Mouse (Mus musculus) midbrain, embryonic 11.5 days (tissue): ENCODE measurements around the gene Eif4g2. TPM values are rescaled to one million over a fixed set of nuclear protein-coding genes. Genes with fewer than 3 reads are reported as not detected.

ENCODE experiments used
- ATAC-seq: fragments of 200-750 bp; cut with Nextera tagmentation; 2 replicates; pipeline ENCODE4 v1.8.0; 2017; ENCODE audit warnings: moderate TSS enrichment, moderate library complexity; ENCODE audit not compliant: low FRiP score
- DNase-seq: peaks from one replicate; pipeline ENCODE4 v3.0.0; 2015; ENCODE audit warnings: low spot score; ENCODE audit errors: missing footprints
- H3K27ac ChIP-seq: fragments of 300-500 bp; sonication (generic); 2 replicates; pipeline ENCODE4 v1.5.1; 2014; ENCODE audit warnings: low read depth, low read length
- H3K27me3 ChIP-seq: fragments of 300-500 bp; sonication (generic); 2 replicates; pipeline ENCODE4 v1.6.1; 2014; ENCODE audit warnings: mild to moderate bottlenecking, low read length, moderate library complexity, mixed read lengths; ENCODE audit not compliant: control insufficient read depth, insufficient read depth
- H3K36me3 ChIP-seq: fragments of 300-500 bp; sonication (generic); 2 replicates; pipeline ENCODE4 v1.6.1; 2014; ENCODE audit warnings: mild to moderate bottlenecking, low read length, moderate library complexity, mixed read lengths; ENCODE audit not compliant: control insufficient read depth, insufficient read depth
- H3K4me1 ChIP-seq: fragments of 300-500 bp; sonication (generic); 2 replicates; pipeline ENCODE4 v1.6.1; 2014; ENCODE audit warnings: low read length; ENCODE audit not compliant: control insufficient read depth, insufficient read depth
- H3K4me2 ChIP-seq: fragments of 300-500 bp; sonication (generic); 2 replicates; pipeline ENCODE4 v1.6.1; 2014; ENCODE audit warnings: mild to moderate bottlenecking, moderate library complexity
- H3K4me3 ChIP-seq: fragments of 300-500 bp; sonication (generic); 2 replicates; pipeline ENCODE4 v1.5.1; 2014; ENCODE audit warnings: low read depth, low read length
- H3K9ac ChIP-seq: fragments of 300-500 bp; sonication (generic); 2 replicates; pipeline ENCODE4 v1.6.1; 2014; ENCODE audit warnings: low read length
- H3K9me3 ChIP-seq: fragments of 300-500 bp; sonication (generic); 2 replicates; pipeline ENCODE4 v1.6.1; 2016; ENCODE audit warnings: low read length; ENCODE audit not compliant: control insufficient read depth
- WGBS: fragments of 180-500 bp; shearing (Covaris S2); extraction: QIAGEN DNeasy Blood & Tissue Kit; methylation state at CpG from one replicate; pipeline ENCODE4 v1.1.7; 2014; 5-methylcytosine and 5-hydroxymethylcytosine counted together
- polyA plus RNA-seq: library from polyadenylated mRNA; unstranded; fragments of >200 nt; fragmentation: Nextera tagmentation; extraction: Ambion mirVana; gene quantifications from 2 replicates; pipeline ENCODE4 v1.2.1, GENCODE M21; 2014

Gene Eif4g2
- 2,057 and 2,255 TPM in 2 replicates for polyA plus RNA-seq

DNA sequence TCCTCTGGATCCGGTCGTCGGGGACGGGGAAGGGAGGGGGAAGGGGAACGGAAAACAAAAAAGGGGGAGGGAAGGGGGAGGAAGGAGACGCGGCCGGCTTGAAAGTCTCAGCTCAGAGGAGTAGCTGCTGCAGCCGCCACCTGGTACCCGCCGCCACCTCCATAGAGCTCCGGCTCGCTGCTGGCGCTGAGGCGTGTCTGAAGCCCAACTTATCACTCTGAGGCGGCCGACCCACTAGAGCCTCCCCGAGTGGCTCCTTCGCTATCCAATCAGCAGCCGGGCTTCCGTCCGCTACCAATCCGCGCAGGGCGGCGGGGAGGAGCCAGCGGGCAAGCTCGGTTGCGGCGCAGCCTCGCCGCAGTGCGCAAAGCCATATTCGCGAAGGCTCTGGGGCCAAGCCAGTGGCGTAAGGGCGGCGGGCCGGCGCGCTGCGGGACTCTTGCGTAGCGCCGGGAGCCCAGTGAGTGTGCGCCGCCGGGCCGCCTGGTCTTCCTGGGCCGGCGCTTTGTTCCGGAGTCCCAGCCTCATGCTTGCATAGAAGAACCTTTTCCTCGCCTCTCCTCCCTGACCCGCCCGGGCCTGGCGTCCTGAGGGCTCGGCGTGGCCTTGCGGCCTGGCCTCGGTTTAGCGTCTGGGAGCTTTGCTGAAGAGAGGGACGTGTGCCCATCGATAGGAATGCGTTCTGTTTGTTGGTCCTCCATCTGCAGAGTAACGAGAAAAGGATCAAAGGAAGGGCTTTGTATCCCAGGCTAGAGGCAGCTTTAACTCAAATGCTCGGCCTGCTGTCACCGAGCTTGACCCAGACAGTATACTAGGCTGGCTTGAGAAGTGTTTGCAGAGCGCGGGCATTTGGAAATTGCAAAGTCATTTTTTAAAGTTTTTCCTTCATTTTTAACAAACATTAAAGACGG, at the start of gene Eif4g2:
Gene Eif4g2 (minus strand): TSS at position 209 of the 911 bp plus-strand sequence.
- Histone ChIP-seq H3K4me1 (peaks cover 21% of the 10 kb centered on the region), H3K4me3 (peak within 1 kb of the TSS; percentile 89), H3K4me2 (peak within 1 kb of the TSS; percentile 82), H3K27me3 (no peaks in the 10 kb centered on the region), H3K36me3 (peaks cover 21% of the 10 kb centered on the region), H3K9ac (peak within 1 kb of the TSS; percentile 100), H3K9me3 (no peaks in the 10 kb centered on the region), H3K27ac (peak within 1 kb of the TSS; percentile 99)
- DNase-seq (peak; percentile 100), ATAC-seq (peak; percentile 99)
- under 1% methylated on average over 68 of the region's 70 CpGs for WGBS

GRCm38 (mm10) chr7:111132596-111132995, 49.8 kb upstream of the Eif4g2 start:
- DNase-seq (peak; percentile 37), ATAC-seq (no peak)
- no peaks in the 10 kb centered on the region for H3K4me1 ChIP-seq
- no peak overlapping the region for H3K27ac ChIP-seq
- no peak overlapping the region for H3K4me3 ChIP-seq
- H3K9me3 ChIP-seq, result no peaks in the 10 kb centered on the region
- no peak overlapping the region for H3K9ac ChIP-seq
- no peak overlapping the region for H3K4me2 ChIP-seq
- no peaks in the 10 kb centered on the region for H3K36me3 ChIP-seq
- no peaks in the 10 kb centered on the region for H3K27me3 ChIP-seq
- 74% methylated on average over 2 of the region's 2 CpGs for WGBS

DNA sequence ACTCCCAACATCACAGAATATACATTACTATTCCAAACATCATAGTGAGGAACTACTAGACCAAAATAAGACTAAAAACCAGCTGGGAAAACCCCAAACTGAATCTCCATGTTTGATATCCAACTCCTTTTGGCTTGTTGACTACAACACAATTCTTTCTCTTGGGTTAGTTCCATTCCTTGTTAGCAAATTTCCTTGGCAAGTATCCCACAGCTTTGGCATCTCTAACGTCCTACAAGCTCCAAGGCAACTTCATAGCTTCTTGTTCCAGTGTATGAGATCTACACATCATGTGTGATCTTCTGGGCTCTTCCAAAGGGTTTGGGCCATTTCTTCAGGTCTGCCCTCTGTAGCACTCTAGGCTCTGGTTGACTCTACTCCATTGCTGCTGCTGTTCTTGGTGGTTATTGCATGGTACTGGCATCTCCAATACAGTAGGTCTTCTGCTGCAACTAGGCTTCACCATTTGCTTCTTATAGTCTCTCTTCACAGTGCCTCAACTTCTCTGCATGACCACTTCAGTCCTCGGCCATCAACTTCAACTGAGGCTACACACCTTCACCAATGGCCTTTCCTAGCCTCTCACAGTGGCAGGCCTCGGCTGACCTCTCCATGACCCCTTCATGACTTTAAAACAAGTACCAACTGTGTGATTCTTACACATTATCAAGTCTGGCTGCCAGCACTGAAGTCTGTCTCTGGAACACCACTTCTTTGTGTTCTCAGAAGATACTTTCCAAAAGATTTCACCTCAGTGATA, 44.0 kb upstream of the Eif4g2 start:
- H3K4me2 ChIP-seq, result no peak overlapping the region
- peak; percentile 17 for DNase-seq

DNA sequence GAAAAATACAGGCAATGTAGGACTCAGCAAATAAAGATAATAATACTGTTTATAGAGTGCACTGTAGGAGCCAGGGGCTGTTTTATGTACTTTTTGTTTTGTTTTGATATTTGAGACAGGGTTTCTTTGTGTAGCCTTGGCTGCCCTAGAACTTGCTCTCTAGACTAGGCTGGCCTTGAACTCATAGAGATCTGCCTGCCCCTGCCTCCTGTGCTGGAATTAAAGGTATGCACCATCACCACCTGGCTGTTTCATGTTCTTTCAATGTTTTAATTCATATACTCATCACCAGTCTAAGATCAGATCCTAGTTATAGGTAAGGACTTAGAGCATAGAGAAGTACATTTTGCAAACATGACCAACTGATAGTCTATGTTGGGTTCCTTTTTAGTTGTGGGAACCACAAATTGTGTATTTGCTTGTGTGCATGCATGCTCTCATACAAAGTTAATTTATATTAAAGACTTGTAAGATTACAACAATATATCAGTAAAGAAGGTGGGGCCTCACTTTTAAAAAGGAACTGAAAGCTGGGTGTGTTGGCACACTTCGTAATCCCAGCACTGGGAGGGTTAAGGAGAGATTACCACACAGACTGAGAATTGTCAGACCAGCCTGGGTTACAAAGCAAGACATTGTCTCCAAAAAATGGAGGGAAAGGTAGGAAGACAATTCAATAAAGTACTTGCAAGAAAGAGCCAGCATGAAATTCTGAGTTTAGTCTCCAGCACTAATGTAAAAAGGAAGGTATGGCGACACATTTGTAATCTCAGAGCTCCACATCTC, 41.1 kb upstream of the Eif4g2 start:
- H3K4me2 ChIP-seq, result no peak overlapping the region
- H3K27me3 ChIP-seq, result no peaks in the 10 kb centered on the region
- H3K9me3 ChIP-seq, result no peaks in the 10 kb centered on the region
- H3K36me3 ChIP-seq, result no peaks in the 10 kb centered on the region
- DNase-seq (peak; percentile 84), ATAC-seq (no peak)
- WGBS, result 90% methylated on average over 2 of the region's 2 CpGs
- no peak overlapping the region for H3K4me3 ChIP-seq
- H3K9ac ChIP-seq, result no peak overlapping the region
- no peak overlapping the region for H3K27ac ChIP-seq
- peaks cover 6% of the 10 kb centered on the region for H3K4me1 ChIP-seq

More for the DNA sequence above, 44.0 kb upstream of the Eif4g2 start:
- H3K27ac ChIP-seq, result no peak overlapping the region
- H3K4me1 ChIP-seq, result peaks cover under 1% of the 10 kb centered on the region; the same call in 1 of the 2 replicates
- no peaks in the 10 kb centered on the region for H3K9me3 ChIP-seq
- no peaks in the 10 kb centered on the region for H3K36me3 ChIP-seq
- 83% methylated on average over 3 of the region's 3 CpGs for WGBS
- no peak for ATAC-seq
- H3K9ac ChIP-seq, result no peak overlapping the region
- no peaks in the 10 kb centered on the region for H3K27me3 ChIP-seq
- no peak overlapping the region for H3K4me3 ChIP-seq

DNA sequence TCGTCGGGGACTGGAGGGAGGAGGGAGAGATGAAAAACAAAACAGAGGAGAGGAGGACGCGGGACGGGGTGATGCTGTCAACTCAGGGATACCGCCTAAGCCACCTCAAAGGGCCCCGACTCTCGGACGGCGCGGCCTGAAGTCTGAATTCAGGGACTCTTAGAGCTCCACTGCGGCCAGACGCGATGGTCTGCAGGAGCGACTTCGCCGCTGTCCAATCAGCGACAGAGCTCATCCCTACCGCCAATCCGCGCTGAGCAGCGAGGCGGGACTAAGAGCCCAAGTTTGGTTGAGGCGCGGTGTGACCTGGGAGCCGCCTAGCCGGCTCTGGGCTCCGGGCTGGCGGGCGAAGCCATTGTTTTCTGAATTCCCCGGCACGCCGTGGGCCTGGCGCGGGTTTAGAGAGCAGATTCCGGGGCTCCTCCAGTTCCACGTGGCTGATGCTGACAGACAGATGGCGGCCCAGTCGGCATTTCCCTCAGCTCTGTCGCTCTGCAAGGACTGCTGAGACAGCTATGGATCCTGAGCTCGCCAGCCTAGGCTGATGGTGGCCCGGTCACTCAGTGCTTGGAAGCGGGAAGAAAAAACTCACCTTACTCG, 39.8 kb upstream of the Eif4g2 start:
- ATAC-seq (peak; percentile 99), DNase-seq (peak; percentile 99)
- Histone ChIP-seq H3K27ac (peak overlapping the region; percentile 96), H3K4me3 (peak overlapping the region; percentile 69), H3K27me3 (no peaks in the 10 kb centered on the region), H3K4me1 (peaks cover 6% of the 10 kb centered on the region), H3K36me3 (no peaks in the 10 kb centered on the region), H3K9me3 (no peaks in the 10 kb centered on the region), H3K9ac (peak overlapping the region; percentile 95), H3K4me2 (peak overlapping the region; percentile 77)
- 1% methylated on average over 44 of the region's 44 CpGs for WGBS

DNA sequence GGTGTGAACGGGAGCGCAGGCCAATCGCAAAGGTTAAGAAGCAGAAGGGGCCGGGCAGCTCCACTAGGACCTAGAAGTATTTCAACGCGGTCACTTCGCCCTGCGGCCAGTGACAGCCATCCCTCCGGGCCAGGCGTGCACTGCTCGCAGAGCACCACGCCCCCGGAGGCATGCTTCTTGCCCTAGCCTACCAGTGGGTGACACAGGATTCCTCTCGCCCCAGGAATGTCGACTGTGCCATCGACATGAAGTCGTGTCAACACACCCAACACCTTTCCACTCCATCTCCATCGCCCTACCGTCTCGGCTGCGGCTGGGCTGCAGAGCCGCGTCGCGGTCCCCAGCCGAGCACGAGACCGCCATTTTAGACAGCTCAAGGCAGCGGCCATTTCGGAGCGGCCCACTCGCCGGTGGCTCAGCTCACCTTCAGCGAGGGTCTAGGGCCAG, 39.3 kb upstream of the Eif4g2 start:
- Histone ChIP-seq H3K4me2 (peak overlapping the region; percentile 77), H3K4me3 (peak overlapping the region; percentile 69), H3K36me3 (no peaks in the 10 kb centered on the region), H3K27me3 (no peaks in the 10 kb centered on the region), H3K9ac (peak overlapping the region; percentile 95), H3K9me3 (no peaks in the 10 kb centered on the region), H3K4me1 (peaks cover 6% of the 10 kb centered on the region), H3K27ac (peak overlapping the region; percentile 96)
- ATAC-seq (peak; percentile 88), DNase-seq (no peak)
- 1% methylated on average over 34 of the region's 34 CpGs for WGBS

- WGBS, result 47% methylated on average over 9 of the region's 9 CpGs
- ATAC-seq, result no peak
- Histone ChIP-seq H3K4me2 (peak overlapping the region; percentile 77), H3K36me3 (no peaks in the 10 kb centered on the region), H3K4me3 (peak overlapping the region; percentile 69), H3K9ac (peak overlapping the region; percentile 95), H3K9me3 (no peaks in the 10 kb centered on the region), H3K4me1 (peaks cover 6% of the 10 kb centered on the region), H3K27ac (peak overlapping the region; percentile 96), H3K27me3 (no peaks in the 10 kb centered on the region)
- DNase-seq, result no peak
Measured at GRCm38 (mm10) chr7:111121522-111121921, 38.7 kb upstream of the Eif4g2 start.

GRCm38 (mm10) chr7:111109561-111109960, 26.7 kb upstream of the Eif4g2 start:
- H3K4me2 ChIP-seq, result no peak overlapping the region
- H3K27me3 ChIP-seq, result no peaks in the 10 kb centered on the region
- H3K4me3 ChIP-seq, result no peak overlapping the region
- H3K27ac ChIP-seq, result no peak overlapping the region
- no peaks in the 10 kb centered on the region for H3K4me1 ChIP-seq
- H3K9ac ChIP-seq, result no peak overlapping the region
- WGBS, result 80% methylated on average over 2 of the region's 2 CpGs
- ATAC-seq, result no peak
- no peaks in the 10 kb centered on the region; the same call in 1 of the 2 replicates for H3K36me3 ChIP-seq
- H3K9me3 ChIP-seq, result no peaks in the 10 kb centered on the region
- no peak for DNase-seq
